Mouse (Mus musculus) liver, embryonic 12.5 days (tissue): ENCODE results near the gene Gm12169. TPM values are rescaled to one million over a fixed set of nuclear protein-coding genes. Genes with fewer than 3 reads are reported as not detected.

Experiments
- ATAC-seq: fragments of 200-750 bp; cut with Nextera tagmentation; 2 replicates; pipeline ENCODE4 v1.8.0; 2017; ENCODE audit warnings: moderate number of reproducible peaks, mild to moderate bottlenecking, moderate library complexity
- H3K27ac ChIP-seq: fragments of 300-500 bp; sonication (generic); 2 replicates; pipeline ENCODE4 v1.5.1; 2016; ENCODE audit warnings: mild to moderate bottlenecking
- H3K27me3 ChIP-seq: fragments of 300-500 bp; sonication (generic); replicated peaks from 2 replicates; pipeline ENCODE4 v1.6.1; 2016; ENCODE audit warnings: mild to moderate bottlenecking, moderate library complexity
- H3K36me3 ChIP-seq: fragments of 300-500 bp; sonication (generic); 2 replicates; pipeline ENCODE4 v1.6.1; 2016; ENCODE audit warnings: mild to moderate bottlenecking, moderate library complexity
- H3K4me1 ChIP-seq: fragments of 300-500 bp; sonication (generic); 2 replicates; pipeline ENCODE4 v1.6.1; 2016
- H3K4me2 ChIP-seq: fragments of 300-500 bp; sonication (generic); 2 replicates; pipeline ENCODE4 v1.6.1; 2016; ENCODE audit warnings: mild to moderate bottlenecking, moderate library complexity
- H3K4me3 ChIP-seq: fragments of 300-500 bp; sonication (generic); 2 replicates; pipeline ENCODE4 v1.5.1; 2016; ENCODE audit warnings: mild to moderate bottlenecking, moderate library complexity
- H3K9ac ChIP-seq: fragments of 300-500 bp; sonication (generic); 2 replicates; pipeline ENCODE4 v1.6.1; 2016; ENCODE audit warnings: mild to moderate bottlenecking, moderate library complexity
- H3K9me3 ChIP-seq: fragments of 300-500 bp; sonication (generic); replicated peaks from 2 replicates; pipeline ENCODE4 v1.6.1; 2016; ENCODE audit warnings: mild to moderate bottlenecking, moderate library complexity
- WGBS: fragments of 180-500 bp; shearing (Covaris S2); methylation state at CpG from one replicate; pipeline ENCODE4 v1.1.7; 2016; ENCODE audit not compliant: insufficient replicate concordance; 5-methylcytosine and 5-hydroxymethylcytosine counted together
- polyA plus RNA-seq: library from polyadenylated mRNA; unstranded; fragments of >200 nt; fragmentation: Nextera tagmentation; extraction: Ambion mirVana; gene quantifications from 2 replicates; pipeline ENCODE4 v1.2.1, GENCODE M21; 2016

The Gm12169 gene
- polyA plus RNA-seq, 1 experiment from 2014 or later, result not detected

DNA sequence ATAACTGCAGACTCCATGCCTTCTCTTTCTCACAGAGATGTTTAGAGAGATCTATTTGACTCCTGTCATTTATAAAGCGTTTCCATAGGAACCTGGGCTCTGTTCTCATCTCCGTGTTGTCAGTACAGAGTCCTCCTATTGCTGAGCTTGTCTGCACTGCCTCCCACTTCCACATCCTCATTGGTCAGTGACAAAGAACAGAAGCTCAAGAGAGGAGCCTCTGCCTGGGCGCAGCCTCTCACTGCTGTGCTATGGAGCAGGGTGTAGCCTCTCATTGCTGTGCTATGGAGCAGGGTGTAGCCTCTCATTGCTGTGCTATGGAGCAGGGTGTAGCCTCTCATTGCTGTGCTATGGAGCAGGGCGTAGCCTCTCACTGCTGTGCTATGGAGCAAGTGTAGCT lies 25.7 kb downstream of the Gm12169 start:
- no peaks in the 10 kb centered on the region for H3K27me3 ChIP-seq
- H3K4me1 ChIP-seq, result no peaks in the 10 kb centered on the region
- no peak overlapping the region for H3K4me2 ChIP-seq
- no peaks in the 10 kb centered on the region for H3K36me3 ChIP-seq
- H3K9me3 ChIP-seq, result no peaks in the 10 kb centered on the region
- no peak for ATAC-seq
- no peak overlapping the region for H3K9ac ChIP-seq
- WGBS, result 71% methylated on average over 4 of the region's 4 CpGs
- H3K4me3 ChIP-seq, result no peak overlapping the region
- H3K27ac ChIP-seq, result no peak overlapping the region

DNA sequence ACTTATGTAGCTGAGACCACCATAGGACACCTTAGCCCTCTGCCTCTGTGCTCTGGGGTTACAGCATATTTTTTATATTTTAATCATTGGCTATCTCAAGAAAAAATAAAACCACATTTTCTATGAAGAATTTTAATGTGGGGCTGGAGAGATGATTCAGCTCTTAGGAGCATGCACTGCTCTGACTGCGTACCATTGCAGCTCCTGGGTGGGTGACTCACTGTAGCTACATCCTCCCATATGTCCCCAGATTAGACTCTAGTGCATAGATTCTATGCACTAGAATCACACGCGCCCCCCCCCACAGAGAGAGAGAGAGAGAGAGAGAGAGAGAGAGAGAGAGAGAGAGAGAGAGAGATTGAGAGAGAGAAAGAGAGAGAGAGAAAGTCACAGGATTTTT lies 28.7 kb downstream of the Gm12169 start:
- Histone ChIP-seq H3K9me3 (no peaks in the 10 kb centered on the region), H3K27ac (no peak overlapping the region), H3K9ac (no peak overlapping the region), H3K4me1 (no peaks in the 10 kb centered on the region), H3K4me2 (no peak overlapping the region), H3K4me3 (no peak overlapping the region), H3K27me3 (no peaks in the 10 kb centered on the region), H3K36me3 (no peaks in the 10 kb centered on the region)
- no peak for ATAC-seq
- WGBS, result 70% methylated on average over 3 of the region's 3 CpGs

DNA sequence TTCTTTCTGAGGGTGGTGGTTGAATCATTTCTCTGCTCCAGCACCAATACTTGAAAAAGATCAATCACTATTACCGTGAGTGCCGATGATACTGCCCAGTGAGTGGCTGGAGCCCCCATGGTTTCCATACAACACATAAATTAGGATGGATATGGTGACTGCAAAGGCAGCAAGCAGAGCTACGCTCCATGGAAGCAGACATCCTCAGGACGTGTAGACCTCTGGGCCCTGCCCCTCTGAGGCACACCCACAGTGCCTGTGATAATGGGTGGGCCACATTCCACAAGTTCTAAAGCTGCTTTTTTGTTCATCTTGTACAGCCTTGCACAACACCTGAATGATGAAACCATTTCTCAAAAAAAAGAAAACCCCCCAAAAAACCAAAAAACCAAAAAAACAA lies 37.1 kb downstream of the Gm12169 start:
- H3K4me3 ChIP-seq, result no peak overlapping the region
- ATAC-seq, result no peak
- H3K9me3 ChIP-seq, result no peaks in the 10 kb centered on the region
- no peak overlapping the region for H3K27ac ChIP-seq
- H3K9ac ChIP-seq, result no peak overlapping the region
- H3K36me3 ChIP-seq, result no peaks in the 10 kb centered on the region
- no peaks in the 10 kb centered on the region for H3K4me1 ChIP-seq
- no peaks in the 10 kb centered on the region for H3K27me3 ChIP-seq
- WGBS, result 70% methylated on average over 4 of the region's 4 CpGs
- no peak overlapping the region for H3K4me2 ChIP-seq

DNA sequence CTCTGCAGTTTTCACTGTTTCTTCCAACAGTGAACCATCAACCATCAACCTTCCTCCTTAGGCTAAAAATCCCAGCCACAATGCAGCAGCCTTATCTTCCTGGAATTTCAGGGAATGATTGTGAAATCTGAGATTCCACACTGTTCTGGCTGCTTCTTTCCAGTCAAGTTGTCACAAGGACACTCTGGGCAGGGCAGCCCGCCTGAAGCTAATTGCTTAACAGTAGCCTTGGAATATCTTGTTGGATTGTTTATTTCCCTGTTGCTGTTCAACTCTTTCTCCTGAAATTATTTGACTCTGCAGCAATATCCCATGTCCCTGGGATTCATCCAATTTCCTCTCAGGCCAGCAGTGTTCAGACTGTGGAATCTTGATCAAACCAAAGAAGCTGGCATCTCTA lies 40.7 kb downstream of the Gm12169 start:
- no peak overlapping the region for H3K4me2 ChIP-seq
- no peaks in the 10 kb centered on the region for H3K36me3 ChIP-seq
- no peaks in the 10 kb centered on the region for H3K9me3 ChIP-seq
- H3K4me3 ChIP-seq, result no peak overlapping the region
- H3K9ac ChIP-seq, result no peak overlapping the region
- no peak for ATAC-seq
- no peaks in the 10 kb centered on the region for H3K27me3 ChIP-seq
- no peaks in the 10 kb centered on the region for H3K4me1 ChIP-seq
- H3K27ac ChIP-seq, result no peak overlapping the region
- 58% methylated on average over 1 of the region's 1 CpGs for WGBS

DNA sequence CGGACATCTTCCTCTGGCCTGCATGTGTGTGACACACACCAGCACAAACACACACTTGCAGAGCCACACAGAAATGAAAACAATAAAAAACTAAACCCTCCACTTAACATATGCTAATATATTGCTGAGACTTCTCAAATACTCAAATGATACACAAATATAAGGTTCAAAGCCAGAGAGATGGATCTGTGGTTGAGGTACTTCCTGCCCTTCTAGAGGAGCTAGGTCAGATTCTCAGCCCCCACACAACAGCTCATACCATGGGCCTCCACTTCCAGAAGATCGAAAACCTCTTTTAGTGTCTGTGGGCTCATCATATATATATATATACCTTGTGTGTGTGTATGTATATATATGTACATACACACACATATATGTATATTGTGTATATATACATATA lies 42.0 kb downstream of the Gm12169 start:
- H3K4me1 ChIP-seq, result no peaks in the 10 kb centered on the region
- no peak overlapping the region for H3K27ac ChIP-seq
- H3K36me3 ChIP-seq, result no peaks in the 10 kb centered on the region
- 83% methylated on average over 2 of the region's 2 CpGs for WGBS
- no peaks in the 10 kb centered on the region for H3K27me3 ChIP-seq
- H3K9me3 ChIP-seq, result no peaks in the 10 kb centered on the region
- ATAC-seq, result no peak
- H3K4me3 ChIP-seq, result no peak overlapping the region
- H3K9ac ChIP-seq, result no peak overlapping the region
- no peak overlapping the region for H3K4me2 ChIP-seq

DNA sequence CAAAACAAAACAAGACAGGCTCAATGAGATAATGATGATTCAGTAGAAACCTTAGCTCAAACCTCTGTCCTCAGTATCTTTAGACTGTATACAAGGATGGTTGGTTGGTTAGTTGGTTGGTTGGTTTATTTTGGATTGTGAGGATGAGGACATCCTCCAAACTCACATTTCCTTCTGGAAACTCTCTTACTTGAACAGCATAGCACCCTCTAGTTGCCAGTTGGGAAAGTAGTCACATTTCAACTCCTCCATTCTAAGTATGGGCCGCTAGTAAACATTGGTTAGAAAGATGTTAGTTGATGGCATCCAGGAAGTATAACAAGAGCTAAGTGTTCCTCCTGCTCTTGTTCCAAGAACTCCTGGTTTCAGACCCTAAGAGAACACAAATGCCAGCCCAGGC lies 45.1 kb downstream of the Gm12169 start:
- Histone ChIP-seq H3K27me3 (no peaks in the 10 kb centered on the region), H3K36me3 (no peaks in the 10 kb centered on the region), H3K27ac (no peak overlapping the region), H3K9me3 (no peaks in the 10 kb centered on the region), H3K4me2 (no peak overlapping the region), H3K4me3 (no peak overlapping the region), H3K4me1 (no peaks in the 10 kb centered on the region), H3K9ac (no peak overlapping the region)
- ATAC-seq, result no peak
- WGBS, result 54% methylated on average over 1 of the region's 1 CpGs

DNA sequence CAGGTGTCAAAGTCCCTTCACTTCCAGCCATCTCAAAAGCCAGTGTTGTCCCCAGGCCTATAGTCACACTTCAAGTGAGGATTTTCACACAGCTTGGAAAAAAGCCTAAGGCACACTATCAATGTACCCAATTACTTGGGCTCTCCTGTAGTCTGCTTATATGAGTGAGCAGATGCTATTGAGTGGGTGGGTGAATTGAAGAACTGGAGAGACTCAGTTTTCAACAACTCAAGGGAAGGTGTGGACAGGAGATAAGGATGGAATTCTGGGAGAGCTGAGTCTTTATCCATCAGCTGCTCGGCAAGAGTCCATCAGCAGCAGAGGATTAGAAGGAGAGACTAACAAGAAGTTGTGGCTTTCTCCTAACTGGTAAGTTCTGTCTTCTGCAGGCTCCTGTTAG lies 47.3 kb downstream of the Gm12169 start, which contains the start of gene BC053393:
BC053393 (plus strand) TSS at position 210 of the 400 bp plus-strand sequence.
- H3K4me1 ChIP-seq, result no peaks in the 10 kb centered on the region
- H3K4me3 ChIP-seq, result no peak within 1 kb of the TSS
- no peaks in the 10 kb centered on the region for H3K27me3 ChIP-seq
- WGBS, result 13% methylated on average over 1 of the region's 1 CpGs
- H3K4me2 ChIP-seq, result no peak within 1 kb of the TSS
- ATAC-seq, result no peak
- H3K9ac ChIP-seq, result no peak within 1 kb of the TSS
- no peak within 1 kb of the TSS for H3K27ac ChIP-seq
- H3K36me3 ChIP-seq, result no peaks in the 10 kb centered on the region
- no peaks in the 10 kb centered on the region for H3K9me3 ChIP-seq

DNA sequence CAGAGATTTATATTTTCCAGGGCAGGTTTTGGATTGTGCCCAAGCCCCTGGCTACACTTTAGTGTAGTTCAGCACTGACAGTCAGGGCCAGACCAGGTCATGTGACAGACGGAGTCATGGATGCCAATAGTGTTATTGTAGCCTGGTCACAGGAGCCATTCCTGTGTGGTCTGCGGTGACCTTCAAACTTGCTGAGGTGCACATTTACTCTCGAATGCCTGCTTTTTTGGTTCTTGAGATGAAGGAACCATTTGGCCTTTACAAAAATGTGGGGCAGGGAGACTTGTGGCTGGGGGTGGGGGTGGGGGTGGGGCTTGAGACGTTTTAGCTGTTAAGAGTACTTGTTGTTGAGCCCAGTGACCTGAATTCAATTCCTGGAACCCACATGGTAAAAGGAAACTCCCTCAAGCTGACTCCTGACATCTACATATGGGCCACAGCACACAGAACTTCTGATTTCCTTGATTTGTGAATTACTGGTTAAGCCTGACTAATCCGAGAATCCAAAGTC lies 54.8 kb downstream of the Gm12169 start:
- Histone ChIP-seq H3K9ac (no peak overlapping the region), H3K4me1 (no peaks in the 10 kb centered on the region), H3K27me3 (no peaks in the 10 kb centered on the region), H3K27ac (no peak overlapping the region), H3K4me2 (no peak overlapping the region), H3K9me3 (no peaks in the 10 kb centered on the region), H3K36me3 (no peaks in the 10 kb centered on the region), H3K4me3 (no peak overlapping the region)
- ATAC-seq, result no peak
- 51% methylated on average over 5 of the region's 5 CpGs for WGBS

DNA sequence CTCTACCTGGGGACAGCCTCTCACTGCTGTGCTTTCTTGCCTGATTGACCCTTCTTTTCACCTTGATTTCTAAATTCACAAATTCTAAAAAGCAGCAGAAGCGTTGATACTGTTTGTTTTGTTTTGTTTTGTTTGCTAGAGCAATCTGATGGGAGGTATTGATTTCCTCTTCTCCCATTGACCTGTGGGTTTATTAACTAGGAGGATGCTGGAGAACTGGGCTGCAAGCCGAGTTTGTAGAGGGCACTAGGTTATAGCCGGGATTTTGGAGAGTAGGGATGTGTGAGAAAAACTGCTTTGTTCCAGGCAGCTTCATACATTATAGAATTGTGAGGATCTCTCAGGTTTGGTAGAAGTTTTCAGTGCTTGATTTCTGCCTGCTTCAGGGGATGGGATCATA lies 56.4 kb downstream of the Gm12169 start:
- 0 out of 2 replicates have a peak, but pooled peaks have one; percentile 44 for ATAC-seq
- Histone ChIP-seq H3K36me3 (no peaks in the 10 kb centered on the region), H3K4me2 (no peak overlapping the region), H3K4me1 (no peaks in the 10 kb centered on the region), H3K9me3 (no peaks in the 10 kb centered on the region), H3K27ac (no peak overlapping the region), H3K9ac (no peak overlapping the region), H3K4me3 (no peak overlapping the region), H3K27me3 (no peaks in the 10 kb centered on the region)
- WGBS, result 57% methylated on average over 3 of the region's 3 CpGs

DNA sequence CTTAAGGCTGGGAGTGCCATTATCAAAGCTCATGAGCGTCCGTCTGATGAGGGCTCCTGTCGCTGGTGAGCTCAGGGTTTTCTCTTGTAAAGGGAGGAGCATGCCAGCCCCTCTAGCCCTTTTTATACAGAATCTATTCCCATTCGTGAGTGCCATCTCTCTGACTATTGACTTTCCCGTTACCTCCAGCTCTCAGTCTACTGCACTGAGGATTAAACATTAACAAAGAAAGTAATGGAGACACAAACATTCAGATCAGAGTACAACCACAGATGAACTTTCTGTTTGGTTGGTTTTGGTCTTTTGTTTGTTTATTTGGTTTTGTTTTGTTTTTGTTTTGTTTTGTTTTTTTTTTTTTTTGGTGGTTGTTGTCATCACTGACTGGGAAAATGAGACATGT lies 58.7 kb downstream of the Gm12169 start:
- Histone ChIP-seq H3K4me2 (no peak overlapping the region), H3K4me1 (no peaks in the 10 kb centered on the region), H3K27me3 (no peaks in the 10 kb centered on the region), H3K27ac (no peak overlapping the region), H3K36me3 (no peaks in the 10 kb centered on the region), H3K9ac (no peak overlapping the region), H3K9me3 (no peaks in the 10 kb centered on the region), H3K4me3 (no peak overlapping the region)
- 53% methylated on average over 5 of the region's 5 CpGs for WGBS
- ATAC-seq, result no peak

Other genes starting within 250 kb of the Gm12169 start
- 4.9 TPM in 2 replicates for gene Cyfip2, start 211.4 kb upstream of the Gm12169 start, polyA plus RNA-seq
- not detected in 2 replicates for gene Itk, start 134.7 kb upstream of the Gm12169 start, polyA plus RNA-seq
- not detected in 2 replicates for gene Fam71b, start 127.7 kb upstream of the Gm12169 start, polyA plus RNA-seq
- 66.0 and 71.2 TPM in 2 replicates for gene Med7, start 87.3 kb upstream of the Gm12169 start, polyA plus RNA-seq
- gene Havcr2, start 69.3 kb upstream of the Gm12169 start, polyA plus RNA-seq, result 0.07 and 0.17 TPM in 2 replicates
- not detected in 2 replicates for gene BC053393, start 47.3 kb downstream of the Gm12169 start, polyA plus RNA-seq
- gene Dppa1, start 105.0 kb downstream of the Gm12169 start, polyA plus RNA-seq, result not detected in 2 replicates
- 9.8 and 10.3 TPM in 2 replicates for gene Timd2, start 182.8 kb downstream of the Gm12169 start, polyA plus RNA-seq
- not detected in 2 replicates for gene Havcr1, start 210.9 kb downstream of the Gm12169 start, polyA plus RNA-seq